Mouse (Mus musculus) myocyte (in vitro differentiated cells): ENCODE data around the gene 6430628N08Rik.

Experiments
- CEBPB ChIP-seq: IDR thresholded peaks from 2 replicates; pipeline ENCODE4 v1.6.1; 2011; ENCODE audit warnings: mild to moderate bottlenecking, moderate library complexity; ENCODE audit not compliant: poor library complexity, insufficient read depth, severe bottlenecking
- E2F4 ChIP-seq: IDR thresholded peaks from one replicate; pipeline ENCODE4 v1.6.1; 2011; ENCODE audit warnings: mild to moderate bottlenecking, control low read depth, moderate library complexity; ENCODE audit not compliant: insufficient read depth
- MAX ChIP-seq: IDR thresholded peaks from one replicate; pipeline ENCODE4 v1.6.1; 2011; ENCODE audit warnings: low read depth, mild to moderate bottlenecking, control low read depth
- MYOD1 ChIP-seq, 3 experiments: IDR thresholded peaks; one replicate each; pipeline ENCODE4 v1.6.1; 2011; ENCODE audit warnings: control low read depth in 2 of 3, low read depth in 2 of 3, mild to moderate bottlenecking in 2 of 3, moderate library complexity in 1 of 3; ENCODE audit not compliant: insufficient read length in 2 of 3, control insufficient read depth in 1 of 3
- MYOG ChIP-seq, 3 experiments: IDR thresholded peaks; one replicate each; pipeline ENCODE4 v1.6.1; 2011; ENCODE audit warnings: control low read depth in 2 of 3, low read depth in 2 of 3, mild to moderate bottlenecking in 2 of 3; ENCODE audit not compliant: insufficient read length in 2 of 3, control insufficient read depth in 1 of 3, insufficient read depth in 1 of 3
- POLR2A ChIP-seq: IDR thresholded peaks from one replicate; pipeline ENCODE4 v1.6.1; 2011; ENCODE audit warnings: low read depth, mild to moderate bottlenecking, control low read depth, moderate library complexity; ENCODE audit not compliant: insufficient read length
- POLR2AphosphoS2 ChIP-seq: IDR thresholded peaks from one replicate; pipeline ENCODE4 v1.6.1; 2011; ENCODE audit warnings: low read depth, control low read depth; ENCODE audit not compliant: insufficient read length
- SRF ChIP-seq: IDR thresholded peaks from one replicate; pipeline ENCODE4 v1.6.1; 2011; ENCODE audit warnings: low read depth; ENCODE audit not compliant: control insufficient read depth, insufficient read length
- TCF12 ChIP-seq: IDR thresholded peaks from one replicate; pipeline ENCODE4 v1.6.1; 2011; ENCODE audit warnings: mild to moderate bottlenecking, control low read depth; ENCODE audit not compliant: poor library complexity, insufficient read depth, severe bottlenecking
- USF1 ChIP-seq: IDR thresholded peaks from one replicate; pipeline ENCODE4 v1.6.1; 2011; ENCODE audit warnings: low read depth, mild to moderate bottlenecking, control low read depth, moderate library complexity

DNA sequence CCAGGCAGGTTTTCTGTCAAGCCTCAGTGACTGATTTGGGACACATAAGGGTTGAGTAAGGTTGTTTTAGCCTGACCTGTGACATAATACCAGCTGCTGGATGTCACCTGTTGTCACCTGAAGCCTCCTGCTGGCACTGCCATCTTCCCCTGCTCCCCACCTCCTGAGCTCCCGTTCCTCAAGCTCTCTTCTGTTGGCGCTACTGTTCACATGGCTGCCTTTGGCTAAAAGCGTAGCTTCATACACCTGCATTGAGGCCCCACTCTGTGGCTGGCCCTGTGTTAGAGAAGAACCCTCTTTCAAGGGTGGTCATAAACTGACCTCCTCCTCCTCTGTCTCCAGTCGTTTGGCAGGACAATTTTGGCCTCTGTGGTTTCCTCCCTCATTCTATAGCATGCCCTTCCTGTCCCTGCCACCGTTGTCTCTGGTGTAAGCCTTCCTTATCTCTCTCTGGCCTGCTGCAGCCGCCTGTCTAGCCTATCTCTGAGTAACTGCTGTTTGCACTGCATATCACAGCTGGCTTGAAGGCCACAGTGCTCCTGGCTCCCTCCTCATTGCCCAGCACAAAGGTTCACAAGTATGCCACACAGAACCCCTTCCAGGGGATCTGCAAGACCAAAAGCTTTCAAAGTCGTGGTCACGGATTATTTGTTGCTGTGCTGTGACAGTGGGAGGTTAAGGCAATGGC lies 41.3 kb upstream of the 6430628N08Rik start:
- TF ChIP-seq MYOD1 (IDR thresholded peaks at IDR 0.05; ENCODE audit: control insufficient read depth in 1 of 3, insufficient read length in 2 of 3, low read depth in 2 of 3) (no peak), MYOG (IDR thresholded peaks at IDR 0.05; ENCODE audit: control insufficient read depth in 1 of 3, insufficient read depth in 1 of 3, insufficient read length in 2 of 3, low read depth in 2 of 3) (no peak), POLR2A (no peak), E2F4 (no peak), TCF12 (no peak), POLR2AphosphoS2 (no peak), SRF (no peak), CEBPB (no peak), MAX (no peak), USF1 (no peak)
